ENCODE assay signal across 13 mouse cellular contexts in genomic region chr13:34109677-34110058, GRCm38 (mm10). TPM values are rescaled to one million over a fixed set of nuclear protein-coding genes. Genes with fewer than 3 reads are reported as not detected.
A peak's percentile ranks its signal among the peaks of the same experiment; 100 is the strongest.
DNase-seq lines count a peak whose midpoint lies in the region; ATAC-seq lines count a peak whose summit lies in the region.
"Had no signal": no experiment of that assay in that cellular context is flagged by ENCODE, and none has a peak within 500 bp of the region (broad histone marks: within the 10 kb centered on the region; RNA-seq: fewer than 3 reads in every experiment).

No protein-coding gene starts in this region.

- H3K4me3 ChIP-seq in heart, embryonic 11.5 days (ENCODE audit: low read depth, low read length) = no peak overlapping the region
- H3K4me3 ChIP-seq: forebrain, embryonic 15.5 days; midbrain, embryonic 12.5 days had no signal

- H3K36me3 ChIP-seq in heart, embryonic 11.5 days (ENCODE audit: control insufficient read depth, insufficient read depth, low read length) = no peaks in the 10 kb centered on the region
- H3K36me3 ChIP-seq: forebrain, embryonic 15.5 days; midbrain, embryonic 12.5 days had no signal

- ATAC-seq in heart, embryonic 11.5 days (replicated peaks; ENCODE audit: insufficient number of reproducible peaks, low FRiP score, low TSS enrichment) = no peak
- peak; percentile 41 for ATAC-seq in granulocyte monocyte progenitor cell, adult 5-6 weeks (replicated peaks; ENCODE audit: poor library complexity, severe bottlenecking)
- ATAC-seq: forebrain, embryonic 15.5 days; intestine, postnatal 0 days had no signal

- H3K27ac ChIP-seq in heart, embryonic 11.5 days (ENCODE audit: low read depth, low read length) = no peak overlapping the region
- H3K27ac ChIP-seq: forebrain, embryonic 15.5 days; liver, embryonic 14.5 days; midbrain, embryonic 12.5 days had no signal

- H3K9ac ChIP-seq in heart, embryonic 11.5 days (ENCODE audit: low read depth, low read length) = no peak overlapping the region
- H3K9ac ChIP-seq: forebrain, embryonic 15.5 days; liver, embryonic 14.5 days; midbrain, embryonic 12.5 days had no signal

- DNase-seq in heart, adult 11 months = peak; percentile 84
- DNase-seq in Muller cell, postnatal 12 days (ENCODE audit: inconsistent ontology term) = peak; percentile 69
- peak; percentile 43 for DNase-seq in lung, postnatal 36 days
- DNase-seq in gastrocnemius, postnatal 14 days = no peak
- no peak for DNase-seq in heart, postnatal 36 days
- DNase-seq: cerebellum, adult 18-20 months had no signal

- H3K4me2 ChIP-seq in heart, embryonic 11.5 days = no peak overlapping the region
- H3K4me2 ChIP-seq: forebrain, embryonic 15.5 days; midbrain, embryonic 12.5 days had no signal

- WGBS in heart, embryonic 11.5 days (ENCODE audit: insufficient replicate concordance) = 51% methylated on average over 4 of the region's 4 CpGs

- H3K27me3 ChIP-seq in heart, embryonic 11.5 days (ENCODE audit: control insufficient read depth, insufficient read depth, low read length) = no peaks in the 10 kb centered on the region
- H3K27me3 ChIP-seq: forebrain, embryonic 15.5 days; midbrain, embryonic 12.5 days had no signal

- intact Hi-C loops in gastrocnemius, postnatal 14 days (cut with DNase I; ENCODE audit: low total_unique reads) = no loop called here
- intact Hi-C loops in heart, postnatal 36 days (cut with DNase I) = no loop called here

- no peaks in the 10 kb centered on the region for H3K9me3 ChIP-seq in heart, embryonic 11.5 days (replicated peaks; ENCODE audit: control insufficient read depth, low read length)
- H3K9me3 ChIP-seq: forebrain, embryonic 15.5 days; midbrain, embryonic 12.5 days had no signal

- H3K4me1 ChIP-seq in heart, embryonic 11.5 days (ENCODE audit: control insufficient read depth, insufficient read depth, low read length) = no peaks in the 10 kb centered on the region
- H3K4me1 ChIP-seq: forebrain, embryonic 15.5 days had no signal

RNA-seq across cellular contexts. Expression of gene Tubb2b, which starts 20.6 kb away (rescaled TPM):
- polyA plus RNA-seq in heart, embryonic 11.5 days (2014; fragmentation: Nextera tagmentation; extraction: Ambion mirVana) = 25.2 and 35.0 TPM in 2 replicates
- total RNA-seq in granulocyte monocyte progenitor cell, adult 5-6 weeks (2014; fragmentation: Nextera tagmentation) = not detected in 2 replicates
- total RNA-seq in granulocyte monocyte progenitor cell, adult 5-6 weeks (2017) = not detected in 2 replicates
- 1 to 10 TPM; 5.8 to 7.5 TPM for total RNA-seq in gastrocnemius, postnatal 14 days (2021)
- total RNA-seq in heart, postnatal 36 days (2021) = 1 to 10 TPM; 4.4 to 5.6 TPM
- total RNA-seq: hematopoietic stem cell, adult 5-6 weeks had no signal

RNA-seq across cellular contexts. Expression of gene Tubb2a, which starts 31.9 kb away (rescaled TPM):
- polyA plus RNA-seq in heart, embryonic 11.5 days (2014; fragmentation: Nextera tagmentation; extraction: Ambion mirVana) = 96.2 and 112 TPM in 2 replicates
- 2.3 and 3.4 TPM in 2 replicates for total RNA-seq in granulocyte monocyte progenitor cell, adult 5-6 weeks (2014; fragmentation: Nextera tagmentation)
- 7.0 and 8.5 TPM in 2 replicates for total RNA-seq in granulocyte monocyte progenitor cell, adult 5-6 weeks (2017)
- 10 to 100 TPM; 19.3 to 24.4 TPM for total RNA-seq in gastrocnemius, postnatal 14 days (2021)
- 10 to 100 TPM; 41.2 to 43.8 TPM for total RNA-seq in heart, postnatal 36 days (2021)

RNA-seq across cellular contexts. Expression of gene Psmg4, which starts 53.1 kb away (rescaled TPM):
- 59.0 and 66.1 TPM in 2 replicates for polyA plus RNA-seq in heart, embryonic 11.5 days (2014; fragmentation: Nextera tagmentation; extraction: Ambion mirVana)
- total RNA-seq in granulocyte monocyte progenitor cell, adult 5-6 weeks (2014; fragmentation: Nextera tagmentation) = 50.2 and 81.2 TPM in 2 replicates
- 181 and 240 TPM in 2 replicates for total RNA-seq in granulocyte monocyte progenitor cell, adult 5-6 weeks (2017)
- total RNA-seq in gastrocnemius, postnatal 14 days (2021) = 10 to 100 TPM; 26.0 to 26.9 TPM
- 10 to 100 TPM; 28.3 to 30.9 TPM for total RNA-seq in heart, postnatal 36 days (2021)

Comparison
In these comparisons a context has a peak if more than half of its experiments do, and no peak if none do; other contexts are left out.
1. DNase-seq: peak in heart, adult 11 months (single experiment), Muller cell, postnatal 12 days (single experiment) and lung, postnatal 36 days (single experiment); none in gastrocnemius, postnatal 14 days (single experiment) and heart, postnatal 36 days (0 of 2).
2. RNA of gene Tubb2b, which starts 20.6 kb away (total RNA-seq): 5.8 to 7.5 TPM in gastrocnemius, postnatal 14 days and 4.4 to 5.6 TPM in heart, postnatal 36 days; not detected in granulocyte monocyte progenitor cell, adult 5-6 weeks; every median in the first group is over 4 times any median in the second.